Mouse (Mus musculus): ENCODE measurements around the gene Adamts14.

Gene Adamts14

DNA sequence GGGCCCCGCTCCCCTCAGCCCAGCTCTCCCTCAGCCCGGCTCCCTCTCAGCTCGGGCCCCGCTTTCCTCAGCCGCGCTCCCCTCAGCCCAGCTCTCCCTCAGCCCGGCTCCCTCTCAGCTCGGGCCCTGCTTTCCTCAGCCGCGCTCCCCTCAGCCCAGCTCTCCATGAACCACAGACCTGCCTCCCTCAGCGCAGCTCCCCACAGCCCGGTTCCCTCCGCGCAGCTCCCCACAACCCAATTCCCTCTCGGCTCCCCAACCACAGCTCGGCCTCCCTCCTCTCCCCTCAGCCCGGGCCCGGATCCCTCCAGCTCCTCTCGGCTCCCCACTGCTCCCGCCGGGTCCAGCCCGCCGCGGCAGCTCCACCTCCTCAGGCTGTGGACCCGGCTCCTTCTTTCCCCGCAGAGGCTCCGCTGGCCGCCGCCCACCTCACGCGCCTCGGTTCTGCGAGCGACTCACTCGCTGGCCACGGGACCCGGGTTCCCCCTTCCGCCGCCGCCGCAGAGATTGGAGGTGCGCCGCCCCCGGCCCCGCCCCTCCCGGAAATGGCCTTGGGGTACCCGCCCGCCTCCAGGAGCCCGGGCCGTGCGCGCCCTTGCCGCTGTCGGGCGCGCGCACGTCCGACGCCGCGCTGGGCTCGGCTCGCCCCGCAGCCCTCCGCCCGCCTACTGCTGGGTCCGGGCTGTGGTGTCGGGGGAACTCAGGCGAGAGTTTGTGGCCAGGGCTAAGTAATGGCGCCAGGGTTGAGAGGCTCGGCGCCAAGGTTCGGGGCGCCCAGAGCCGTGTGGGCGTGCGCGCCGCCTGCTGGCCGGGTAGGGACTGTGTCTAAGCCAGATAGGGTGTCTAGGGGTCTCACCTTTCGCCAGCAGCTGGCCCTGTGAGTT, 125.8 kb downstream of the Adamts14 start, which contains the start of gene Sgpl1:
Sgpl1 (minus strand) TSS at position 547 of the 884 bp plus-strand sequence.
- DNase-seq (ENCODE audit: extremely low read depth, low read depth, low spot score), result no peak
